In the genomic region with DNA sequence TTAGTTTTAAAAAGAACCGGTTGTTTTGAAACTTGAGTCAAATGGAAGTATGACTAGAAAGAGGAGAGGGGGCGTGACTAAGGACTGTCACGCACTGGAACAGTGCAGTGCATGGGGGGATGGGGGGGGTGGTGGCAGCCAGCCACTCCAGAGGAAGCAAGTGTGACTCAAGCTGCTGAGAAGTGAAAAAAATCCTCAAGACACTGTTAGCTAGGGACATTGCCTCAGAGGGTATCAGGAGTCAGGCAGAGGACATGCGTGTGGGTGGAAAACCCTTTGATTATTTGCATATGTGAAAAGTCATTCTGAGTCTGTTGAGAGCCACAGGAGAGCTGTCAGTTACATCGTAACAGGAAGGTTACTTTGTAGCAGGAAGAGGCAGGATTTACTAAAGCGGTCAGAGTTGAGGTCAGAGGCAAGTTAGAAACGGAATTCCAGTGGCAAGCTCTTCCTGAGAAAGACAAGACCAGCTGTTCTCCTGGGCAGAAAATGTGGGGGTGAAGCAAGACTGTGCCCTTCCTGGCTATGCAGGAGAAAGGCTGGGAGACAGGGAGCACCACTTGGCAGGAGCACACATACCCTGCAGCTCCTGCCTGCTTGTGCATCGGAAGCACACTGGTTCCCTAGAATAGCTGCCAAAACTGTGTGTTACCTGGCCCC, we compare ENCODE assay signal across 7 mouse cellular contexts. TPM values are rescaled to one million over a fixed set of nuclear protein-coding genes. Genes with fewer than 3 reads are reported as not detected.
DNase-seq lines count a peak whose midpoint lies in the region; TF ChIP-seq lines count a peak whose summit lies in the region.

No protein-coding gene starts in this region.

- no peak; the same call in 1 of the 2 replicates for TF ChIP-seq RAD21 in CH12.LX (IDR thresholded peaks at IDR 0.05; ENCODE audit: low read depth, low read length)

- TF ChIP-seq POLR2A in CH12.LX (IDR thresholded peaks at IDR 0.05; ENCODE audit: low read depth, low read length): no peak; the same call in none of the 2 replicates

- no peaks in the 10 kb centered on the region for H3K9me3 ChIP-seq in CH12.LX (replicated peaks; ENCODE audit: low read length)
- H3K9me3 ChIP-seq in heart, embryonic 10.5 days: no peaks in the 10 kb centered on the region
- no peaks in the 10 kb centered on the region for H3K9me3 ChIP-seq in megakaryocyte, embryonic 14.5 days

- H3K4me1 ChIP-seq in CH12.LX (ENCODE audit: control insufficient read depth in 1 of 2, insufficient read depth in 2 of 2): peaks cover 32 to 87% of the 10 kb centered on the region in 2 experiments
- H3K4me1 ChIP-seq in heart, embryonic 10.5 days: peaks cover 26% of the 10 kb centered on the region
- H3K4me1 ChIP-seq in megakaryocyte, embryonic 14.5 days: peaks cover 75% of the 10 kb centered on the region

- 21% methylated on average over 8 of the region's 8 CpGs for WGBS in heart, embryonic 10.5 days

- DNase-seq in 416B (ENCODE audit: low read depth): peak; percentile 99
- peak; percentile 96 for DNase-seq in CH12.LX (ENCODE audit: extremely low read depth)
- DNase-seq in cerebellum, postnatal 10 days: peak; percentile 52 to 61
- DNase-seq in heart, embryonic 10.5 days (ENCODE audit: low spot score): no peak
- peak; percentile 77 for DNase-seq in kidney, postnatal 14 days
- no peak for DNase-seq in ovary, postnatal 36 days (ENCODE audit: low spot score)

- peak overlapping the region; percentile 54 for H3K4me2 ChIP-seq in CH12.LX (ENCODE audit: insufficient read depth, low read depth, poor library complexity, severe bottlenecking)

- H3K36me3 ChIP-seq in CH12.LX (replicated peaks in 1 of 2; ENCODE audit: control insufficient read depth in 1 of 2, insufficient read depth in 1 of 2, low read length in 1 of 2): no peaks in the 10 kb centered on the region
- no peaks in the 10 kb centered on the region for H3K36me3 ChIP-seq in heart, embryonic 10.5 days
- no peaks in the 10 kb centered on the region for H3K36me3 ChIP-seq in megakaryocyte, embryonic 14.5 days (replicated peaks; ENCODE audit: low read length)

- in situ Hi-C loops in CH12.LX (cut with MboI; ENCODE audit: low pct_ligation_motif_present, low pct_unique_long_range_greater_than_20kb, low sequenced_read_pairs): no loop called here

- H3K79me2 ChIP-seq in CH12.LX (replicated peaks; ENCODE audit: control insufficient read depth, extremely low read depth, insufficient read depth, poor library complexity, severe bottlenecking): no peaks in the 10 kb centered on the region

- H3K27ac ChIP-seq in CH12.LX (ENCODE audit: insufficient read depth, low read depth): peak overlapping the region; percentile 99
- H3K27ac ChIP-seq in heart, embryonic 10.5 days: peak overlapping the region; percentile 83

- H3K27me3 ChIP-seq in CH12.LX (replicated peaks): no peaks in the 10 kb centered on the region
- no peaks in the 10 kb centered on the region for H3K27me3 ChIP-seq in heart, embryonic 10.5 days (ENCODE audit: insufficient read depth, poor library complexity, severe bottlenecking)
- H3K27me3 ChIP-seq in megakaryocyte, embryonic 14.5 days (replicated peaks): no peaks in the 10 kb centered on the region

- no peak for TF ChIP-seq CTCF in CH12.LX (conservative IDR thresholded peaks at IDR 0.05 in 1 of 2, IDR thresholded peaks at IDR 0.05 in 1 of 2; ENCODE audit: low read depth in 2 of 2, low read length in 2 of 2)

- dilution Hi-C loops in CH12.LX (cut with MboI; ENCODE audit: extremely low pct_ligation_motif_present, extremely low pct_unique_long_range_greater_than_20kb, low sequenced_read_pairs): no loop called here

- H3K4me3 ChIP-seq in CH12.LX (replicated peaks in 1 of 3; ENCODE audit: low read depth in 2 of 3, low read length in 2 of 3, poor library complexity in 1 of 3): peak overlapping the region; percentile 33 to 46 (median 37)
- no peak overlapping the region; the same call in 1 of the 2 replicates for H3K4me3 ChIP-seq in heart, embryonic 10.5 days
- peak overlapping the region; percentile 91 for H3K4me3 ChIP-seq in megakaryocyte, embryonic 14.5 days (replicated peaks)

- peak; percentile 86 for TF ChIP-seq EP300 in CH12.LX (IDR thresholded peaks at IDR 0.05; ENCODE audit: low read length)

- peak overlapping the region; percentile 46 for H3K9ac ChIP-seq in CH12.LX (ENCODE audit: insufficient read depth, low read depth)

TF ChIP-seq in CH12.LX, 34 proteins besides CTCF, POLR2A, EP300 and RAD21:
- peak; percentile 88 for TF ChIP-seq MYC (IDR thresholded peaks at IDR 0.05; ENCODE audit: low read depth, low read length)
- TF ChIP-seq MAX (IDR thresholded peaks at IDR 0.05; ENCODE audit: low read length): peak; percentile 57; the same call in 1 of the 2 replicates
- TF ChIP-seq HCFC1 (IDR thresholded peaks at IDR 0.05; ENCODE audit: low read depth, low read length): peak; percentile 43
- peak; percentile 34 for TF ChIP-seq ELF1 (IDR thresholded peaks at IDR 0.05; ENCODE audit: low read depth, low read length)
- TF ChIP-seq NELFE (IDR thresholded peaks at IDR 0.05; ENCODE audit: low read depth, low read length): no peak
- no peak for TF ChIP-seq USF2 (conservative IDR thresholded peaks at IDR 0.05; ENCODE audit: low read depth, low read length)
- no peak for TF ChIP-seq ZMIZ1 (IDR thresholded peaks at IDR 0.05; ENCODE audit: low read depth, low read length)
- TF ChIP-seq JUND (conservative IDR thresholded peaks at IDR 0.05; ENCODE audit: low read depth, low read length): no peak
- peak; percentile 90 for TF ChIP-seq IRF4 (IDR thresholded peaks at IDR 0.05; ENCODE audit: low read depth, low read length)
- peak; percentile 99 for TF ChIP-seq BHLHE40 (IDR thresholded peaks at IDR 0.05; ENCODE audit: low read depth, low read length)
- peak; percentile 96 for TF ChIP-seq ZNF384 (IDR thresholded peaks at IDR 0.05; ENCODE audit: low read depth, low read length)
- peak; percentile 65; the same call in 1 of the 2 replicates for TF ChIP-seq TBP (conservative IDR thresholded peaks at IDR 0.05; ENCODE audit: low read depth, low read length)
- no peak for TF ChIP-seq ZKSCAN1 (IDR thresholded peaks at IDR 0.05; ENCODE audit: borderline replicate concordance, low read depth, low read length)
- TF ChIP-seq CHD2 (IDR thresholded peaks at IDR 0.05; ENCODE audit: low read length): peak; percentile 89
- no peak for TF ChIP-seq KAT2A (IDR thresholded peaks at IDR 0.05; ENCODE audit: insufficient replicate concordance, low read length)
- TF ChIP-seq PAX5 (IDR thresholded peaks at IDR 0.05; ENCODE audit: low read length): no peak
- TF ChIP-seq MAZ (IDR thresholded peaks at IDR 0.05; ENCODE audit: low read depth, low read length): peak; percentile 55; the same call in 1 of the 2 replicates
- no peak for TF ChIP-seq GABPA (IDR thresholded peaks at IDR 0.05; ENCODE audit: insufficient replicate concordance, low read depth, low read length)
- peak; percentile 91 for TF ChIP-seq MEF2A (IDR thresholded peaks at IDR 0.05; ENCODE audit: borderline replicate concordance, low read depth, low read length)
- TF ChIP-seq UBTF (IDR thresholded peaks at IDR 0.05; ENCODE audit: low read depth, low read length): no peak
- no peak for TF ChIP-seq MXI1 (IDR thresholded peaks at IDR 0.05; ENCODE audit: low read depth, low read length)
- TF ChIP-seq JUN (IDR thresholded peaks at IDR 0.05; ENCODE audit: insufficient read depth, low read depth, low read length): no peak; the same call in 1 of the 2 replicates
- no peak for TF ChIP-seq SMC3 (IDR thresholded peaks at IDR 0.05; ENCODE audit: low read depth, low read length)
- TF ChIP-seq E2F4 (IDR thresholded peaks at IDR 0.05; ENCODE audit: insufficient replicate concordance, low read depth, low read length): no peak
- peak; percentile 85 for TF ChIP-seq TCF12 (IDR thresholded peaks at IDR 0.05; ENCODE audit: low read depth, low read length)
- peak; percentile 99 for TF ChIP-seq ETS1 (conservative IDR thresholded peaks at IDR 0.05; ENCODE audit: low read depth, low read length)
- no peak for TF ChIP-seq POLR2AphosphoS2 (IDR thresholded peaks at IDR 0.05; ENCODE audit: low read depth, low read length)
- no peak for TF ChIP-seq ZC3H11A (IDR thresholded peaks at IDR 0.05; ENCODE audit: low read depth, low read length)
- TF ChIP-seq MAFK (IDR thresholded peaks at IDR 0.05; ENCODE audit: insufficient replicate concordance, low read length): 0 out of 2 replicates have a peak, but pooled peaks have one; percentile 2
- TF ChIP-seq NRF1 (IDR thresholded peaks at IDR 0.05; ENCODE audit: low read depth, low read length): peak; percentile 72
- peak; percentile 71 for TF ChIP-seq RCOR1 (conservative IDR thresholded peaks at IDR 0.05; ENCODE audit: low read depth, low read length)
- TF ChIP-seq USF1 (IDR thresholded peaks at IDR 0.05; ENCODE audit: low read depth, low read length): no peak
- TF ChIP-seq CHD1 (IDR thresholded peaks at IDR 0.05; ENCODE audit: low read depth, low read length): no peak
- TF ChIP-seq SIN3A (IDR thresholded peaks at IDR 0.05; ENCODE audit: low read length): peak; percentile 91
TF ChIP-seq in CH12.LX: peak in this region for 17.

RNA-seq across cellular contexts. Expression of a gene that starts 22.3 kb away (rescaled TPM):
- total RNA-seq in CH12.LX (2012; rRNA removed) (40.7 and 41.1 TPM in 2 replicates), CH12.LX (2014; rRNA removed) (35.3 and 35.4 TPM in 2 replicates)
- polyA plus RNA-seq in CH12.LX (2012; ENCODE audit: insufficient read length, low read depth): 34.0 and 35.4 TPM in 2 replicates
- 24.2 and 27.0 TPM in 2 replicates for polyA plus RNA-seq in heart, embryonic 10.5 days (2016; fragmentation: Nextera tagmentation; extraction: Ambion mirVana)
- polyA plus RNA-seq in megakaryocyte, embryonic 14.5 days (2012; ENCODE audit: insufficient read depth, low replicate concordance): 4.3 TPM in 1 of 2 replicates, not detected in the other

RNA-seq across cellular contexts. Expression of a gene that starts 25.7 kb away (rescaled TPM):
- total RNA-seq in CH12.LX (2012; rRNA removed) (21.2 and 26.6 TPM in 2 replicates), CH12.LX (2014; rRNA removed) (6.4 and 8.3 TPM in 2 replicates)
- 54.1 and 56.9 TPM in 2 replicates for polyA plus RNA-seq in CH12.LX (2012; ENCODE audit: insufficient read length, low read depth)
- 14.7 and 17.6 TPM in 2 replicates for polyA plus RNA-seq in heart, embryonic 10.5 days (2016; fragmentation: Nextera tagmentation; extraction: Ambion mirVana)
- 28.7 and 29.2 TPM in 2 replicates for polyA plus RNA-seq in megakaryocyte, embryonic 14.5 days (2012; ENCODE audit: insufficient read depth, low replicate concordance)

RNA-seq across cellular contexts. Expression of a gene that starts 37.7 kb away (rescaled TPM):
- total RNA-seq in CH12.LX (2012; rRNA removed) (not detected in 2 replicates), CH12.LX (2014; rRNA removed) (not detected in 2 replicates)
- polyA plus RNA-seq in CH12.LX (2012; ENCODE audit: insufficient read length, low read depth): not detected in 2 replicates
- 35.7 and 36.1 TPM in 2 replicates for polyA plus RNA-seq in heart, embryonic 10.5 days (2016; fragmentation: Nextera tagmentation; extraction: Ambion mirVana)
- polyA plus RNA-seq in megakaryocyte, embryonic 14.5 days (2012; ENCODE audit: insufficient read depth, low replicate concordance): not detected in 2 replicates

Comparison
In these comparisons a context has a peak if more than half of its experiments do, and no peak if none do; other contexts are left out.
1. DNase-seq: peak in 416B (single experiment), CH12.LX (single experiment), cerebellum, postnatal 10 days (2 of 2) and kidney, postnatal 14 days (single experiment); none in heart, embryonic 10.5 days (single experiment) and ovary, postnatal 36 days (single experiment).
2. RNA of a gene that starts 37.7 kb away (polyA plus RNA-seq): 35.7 to 36.1 TPM in heart, embryonic 10.5 days; not detected in CH12.LX and not detected in megakaryocyte, embryonic 14.5 days; every median in the first group is over 10 times any median in the second.